Mouse (Mus musculus): ENCODE results near the gene Drd4. TPM values are rescaled to one million over a fixed set of nuclear protein-coding genes. Genes with fewer than 3 reads are reported as not detected.

The Drd4 gene
- total and polyA plus RNA-seq, 2 experiments from 2014 or later = 0.07 TPM; not detected in 1

- Histone ChIP-seq H3K4me1 (ENCODE audit: control insufficient read depth, insufficient read depth) (peaks cover 9% of the 10 kb centered on the region), H3K9me3 (replicated peaks; ENCODE audit: control insufficient read depth, low read length) (no peaks in the 10 kb centered on the region), H3K36me3 (replicated peaks; ENCODE audit: control insufficient read depth, insufficient read depth, low read length) (peaks cover 50% of the 10 kb centered on the region), H3K27ac (ENCODE audit: low read depth) (no peak overlapping the region), H3K9ac (replicated peaks; ENCODE audit: low read depth, low read length) (no peak overlapping the region), H3K4me3 (ENCODE audit: low read depth, low read length) (no peak overlapping the region), H3K4me2 (ENCODE audit: low read depth, low read length) (no peak overlapping the region), H3K27me3 (ENCODE audit: control insufficient read depth, insufficient read depth, low read length) (no peaks in the 10 kb centered on the region)
- ATAC-seq (ENCODE audit: insufficient read depth, low read depth) = no peak
- no peak for DNase-seq (ENCODE audit: low spot score)
- WGBS = 77% methylated on average over 11 of the region's 11 CpGs
- no peak for TF ChIP-seq CTCF (IDR thresholded peaks at IDR 0.05; ENCODE audit: low read depth)
- TF ChIP-seq EP300 (IDR thresholded peaks at IDR 0.05; ENCODE audit: low read depth) = no peak
These were observed 27.6 kb upstream of the Drd4 start for GRCm38 (mm10) chr7:141264041-141264700.

GRCm38 (mm10) chr7:141264761-141265410 is 26.9 kb upstream of the Drd4 start:
- peak overlapping the region; percentile 67 for H3K4me3 ChIP-seq (ENCODE audit: low read depth, low read length)
- H3K27ac ChIP-seq (ENCODE audit: low read depth) = no peak overlapping the region
- H3K9me3 ChIP-seq (replicated peaks; ENCODE audit: control insufficient read depth, low read length) = no peaks in the 10 kb centered on the region
- H3K27me3 ChIP-seq (ENCODE audit: control insufficient read depth, insufficient read depth, low read length) = no peaks in the 10 kb centered on the region
- TF ChIP-seq EP300 (IDR thresholded peaks at IDR 0.05; ENCODE audit: low read depth) = no peak
- peak; percentile 67 for TF ChIP-seq CTCF (IDR thresholded peaks at IDR 0.05; ENCODE audit: low read depth)
- H3K9ac ChIP-seq (replicated peaks; ENCODE audit: low read depth, low read length) = no peak overlapping the region
- H3K4me2 ChIP-seq (ENCODE audit: low read depth, low read length) = peak overlapping the region; percentile 63
- H3K36me3 ChIP-seq (replicated peaks; ENCODE audit: control insufficient read depth, insufficient read depth, low read length) = peaks cover 42% of the 10 kb centered on the region
- peaks cover 9% of the 10 kb centered on the region for H3K4me1 ChIP-seq (ENCODE audit: control insufficient read depth, insufficient read depth)
- peak; percentile 65 for ATAC-seq (ENCODE audit: insufficient read depth, low read depth)
- 30% methylated on average over 12 of the region's 12 CpGs for WGBS
- peak; percentile 41 for DNase-seq (ENCODE audit: low spot score)

DNA sequence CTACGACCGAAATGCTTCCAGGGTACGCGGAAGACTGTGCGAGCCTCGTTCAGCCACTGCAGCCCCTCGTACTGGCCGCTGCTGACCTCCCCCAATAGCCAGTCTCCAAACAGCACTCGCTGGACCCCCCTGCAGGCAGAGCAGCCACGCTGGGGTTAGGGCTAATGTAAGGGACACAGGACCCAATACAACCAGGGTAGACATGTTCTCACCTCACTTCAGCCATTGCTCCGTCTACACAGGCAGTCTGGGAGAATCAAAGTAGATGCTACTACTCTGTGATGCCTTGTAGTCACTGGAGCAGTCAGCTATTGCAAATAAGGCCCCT is 26.4 kb upstream of the Drd4 start:
- no peaks in the 10 kb centered on the region for H3K9me3 ChIP-seq (replicated peaks; ENCODE audit: control insufficient read depth, low read length)
- ATAC-seq (ENCODE audit: insufficient read depth, low read depth) (0 out of 2 replicates have a peak, but pooled peaks have one; percentile 7), DNase-seq (ENCODE audit: low spot score) (no peak)
- H3K4me2 ChIP-seq (ENCODE audit: low read depth, low read length) = peak overlapping the region; percentile 63
- WGBS = 36% methylated on average over 11 of the region's 11 CpGs
- H3K36me3 ChIP-seq (replicated peaks; ENCODE audit: control insufficient read depth, insufficient read depth, low read length) = peaks cover 37% of the 10 kb centered on the region
- H3K4me1 ChIP-seq (ENCODE audit: control insufficient read depth, insufficient read depth) = peaks cover 9% of the 10 kb centered on the region
- H3K27me3 ChIP-seq (ENCODE audit: control insufficient read depth, insufficient read depth, low read length) = no peaks in the 10 kb centered on the region
- H3K9ac ChIP-seq (replicated peaks; ENCODE audit: low read depth, low read length) = no peak overlapping the region
- no peak overlapping the region for H3K27ac ChIP-seq (ENCODE audit: low read depth)
- TF ChIP-seq EP300 (IDR thresholded peaks at IDR 0.05; ENCODE audit: low read depth) (no peak), CTCF (IDR thresholded peaks at IDR 0.05; ENCODE audit: low read depth) (no peak)
- H3K4me3 ChIP-seq (ENCODE audit: low read depth, low read length) = peak overlapping the region; percentile 67

DNA sequence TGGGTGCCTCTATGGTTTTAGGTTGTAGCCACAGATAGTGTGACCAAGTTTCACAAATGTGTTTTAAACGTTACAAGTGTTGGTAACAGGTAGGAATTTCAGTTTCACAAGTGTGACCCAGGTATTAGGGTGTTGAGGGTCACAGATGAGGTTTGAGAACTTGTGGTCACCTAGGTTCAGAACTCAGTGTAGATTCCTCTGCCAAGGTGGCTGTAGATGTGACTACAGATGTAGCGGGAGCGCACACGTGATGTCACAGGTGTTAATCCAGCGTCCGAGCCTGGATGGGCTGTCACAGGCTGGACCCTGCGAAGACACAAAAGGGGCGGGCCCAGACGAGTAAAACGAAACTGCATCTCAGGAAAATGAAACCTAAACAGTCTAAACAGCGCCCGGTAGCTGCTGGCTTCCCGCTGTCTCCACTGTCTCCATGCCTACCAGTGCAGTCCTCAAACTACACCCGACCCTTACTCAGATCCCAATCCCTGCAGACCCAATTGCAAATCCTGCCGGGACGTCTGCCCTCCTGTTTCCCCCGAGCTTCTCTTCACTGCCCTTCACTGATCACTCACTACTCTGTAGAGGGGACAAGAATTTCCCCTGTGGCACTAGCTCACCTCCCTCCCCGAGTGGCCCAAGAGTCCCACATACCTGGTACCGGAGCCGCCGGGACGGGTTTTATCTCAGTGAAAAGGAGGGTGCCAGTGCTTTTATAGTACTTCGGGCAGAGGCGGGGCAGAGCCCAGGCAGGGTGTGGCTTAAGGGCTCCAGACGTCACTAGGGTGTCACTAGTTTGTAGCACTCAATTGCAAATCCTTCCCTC is 25.9 kb upstream of the Drd4 start, which contains the start of gene Irf7:
Gene Irf7 (minus strand): TSS at position 743 of the 823 bp plus-strand sequence.
- Histone ChIP-seq H3K36me3 (replicated peaks; ENCODE audit: control insufficient read depth, insufficient read depth, low read length) (peaks cover 32% of the 10 kb centered on the region), H3K9ac (replicated peaks; ENCODE audit: low read depth, low read length) (peak within 1 kb of the TSS; percentile 64), H3K27ac (ENCODE audit: low read depth) (peak within 1 kb of the TSS; percentile 46; the same call in 1 of the 2 replicates), H3K4me3 (ENCODE audit: low read depth, low read length) (peak within 1 kb of the TSS; percentile 67), H3K9me3 (replicated peaks; ENCODE audit: control insufficient read depth, low read length) (no peaks in the 10 kb centered on the region), H3K4me2 (ENCODE audit: low read depth, low read length) (peak within 1 kb of the TSS; percentile 63), H3K4me1 (ENCODE audit: control insufficient read depth, insufficient read depth) (peaks cover 9% of the 10 kb centered on the region), H3K27me3 (ENCODE audit: control insufficient read depth, insufficient read depth, low read length) (no peaks in the 10 kb centered on the region)
- ATAC-seq (ENCODE audit: insufficient read depth, low read depth) = peak; percentile 79
- 5% methylated on average over 25 of the region's 25 CpGs for WGBS
- peak; percentile 77 for DNase-seq (ENCODE audit: low spot score)
- no peak for TF ChIP-seq EP300 (IDR thresholded peaks at IDR 0.05; ENCODE audit: low read depth)
- TF ChIP-seq CTCF (IDR thresholded peaks at IDR 0.05; ENCODE audit: low read depth) = no peak

GRCm38 (mm10) chr7:141268466-141269272 is 23.1 kb upstream of the Drd4 start:
- ATAC-seq (ENCODE audit: insufficient read depth, low read depth) = no peak
- no peak overlapping the region for H3K27ac ChIP-seq (ENCODE audit: low read depth)
- no peak overlapping the region for H3K9ac ChIP-seq (replicated peaks; ENCODE audit: low read depth, low read length)
- DNase-seq (ENCODE audit: low spot score) = no peak
- no peak for TF ChIP-seq CTCF (IDR thresholded peaks at IDR 0.05; ENCODE audit: low read depth)
- no peak for TF ChIP-seq EP300 (IDR thresholded peaks at IDR 0.05; ENCODE audit: low read depth)
- 56% methylated on average over 24 of the region's 24 CpGs for WGBS
- no peaks in the 10 kb centered on the region for H3K27me3 ChIP-seq (ENCODE audit: control insufficient read depth, insufficient read depth, low read length)
- peaks cover 5% of the 10 kb centered on the region; the same call in 1 of the 2 replicates for H3K36me3 ChIP-seq (replicated peaks; ENCODE audit: control insufficient read depth, insufficient read depth, low read length)
- H3K4me2 ChIP-seq (ENCODE audit: low read depth, low read length) = peak overlapping the region; percentile 41
- H3K4me3 ChIP-seq (ENCODE audit: low read depth, low read length) = no peak overlapping the region
- H3K4me1 ChIP-seq (ENCODE audit: control insufficient read depth, insufficient read depth) = peaks cover 9% of the 10 kb centered on the region
- H3K9me3 ChIP-seq (replicated peaks; ENCODE audit: control insufficient read depth, low read length) = no peaks in the 10 kb centered on the region
